Mouse (Mus musculus): Measurements from ENCODE around the gene Trpv5. TPM values are rescaled to one million over a fixed set of nuclear protein-coding genes. Genes with fewer than 3 reads are reported as not detected.

The Trpv5 gene
- total RNA-seq (2021) = under 1 TPM in 1 of 2 experiments, not detected in 1; 0.10 TPM
- long read RNA-seq, experiment 1, partial matches to known transcripts = 0 of 1 reads
- long read RNA-seq, experiment 1, other reads (novel, unspliced or antisense) = 1 of 1 reads
- long read RNA-seq, experiment 2 = 0 reads

DNA sequence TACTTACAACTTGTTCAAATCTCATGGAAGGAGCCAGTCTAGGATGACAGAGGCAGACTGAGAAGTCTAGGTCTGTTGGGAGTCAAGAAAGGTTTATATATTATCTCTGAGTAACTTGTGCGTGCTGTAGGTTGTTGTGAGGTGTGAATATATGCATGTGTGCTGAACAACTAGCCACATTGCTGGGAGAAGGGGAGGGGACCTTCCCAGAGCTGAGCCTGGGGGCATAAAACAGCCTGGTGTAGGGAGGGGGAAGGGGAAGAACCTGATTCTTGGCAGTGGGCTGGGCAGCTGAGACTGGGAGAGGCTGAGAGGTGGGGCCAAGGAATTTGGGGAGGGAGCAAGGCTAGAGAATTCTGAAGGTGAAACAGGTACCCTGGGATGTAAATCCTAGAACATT lies at the start of gene Trpv5:
Gene Trpv5 (minus strand): TSS at position 101 of the 400 bp plus-strand sequence.
- DNase-seq = no peak

- no peak for DNase-seq
Measured at GRCm38 (mm10) chr6:41727989-41728609, 47.5 kb upstream of the Trpv5 start.

DNA sequence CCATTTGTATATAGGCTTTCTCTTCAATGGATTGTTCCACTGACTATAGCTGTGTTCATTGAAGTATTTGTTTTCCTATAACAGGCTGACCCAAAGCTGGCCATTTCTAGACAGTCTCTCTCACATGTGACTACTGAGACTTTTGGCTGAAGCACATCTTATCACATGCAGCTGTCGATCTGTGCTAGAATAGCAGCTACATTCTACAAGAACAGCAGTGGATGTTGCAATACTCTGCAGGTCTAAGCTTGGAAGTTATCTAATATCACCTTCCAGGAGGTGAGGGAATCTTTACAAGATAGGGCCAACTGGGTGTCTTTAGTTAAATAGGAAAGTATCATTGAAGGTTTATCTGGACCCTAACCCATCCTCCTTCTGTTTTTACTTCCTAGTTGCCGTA lies 40.9 kb upstream of the Trpv5 start:
- no peak for DNase-seq

DNA sequence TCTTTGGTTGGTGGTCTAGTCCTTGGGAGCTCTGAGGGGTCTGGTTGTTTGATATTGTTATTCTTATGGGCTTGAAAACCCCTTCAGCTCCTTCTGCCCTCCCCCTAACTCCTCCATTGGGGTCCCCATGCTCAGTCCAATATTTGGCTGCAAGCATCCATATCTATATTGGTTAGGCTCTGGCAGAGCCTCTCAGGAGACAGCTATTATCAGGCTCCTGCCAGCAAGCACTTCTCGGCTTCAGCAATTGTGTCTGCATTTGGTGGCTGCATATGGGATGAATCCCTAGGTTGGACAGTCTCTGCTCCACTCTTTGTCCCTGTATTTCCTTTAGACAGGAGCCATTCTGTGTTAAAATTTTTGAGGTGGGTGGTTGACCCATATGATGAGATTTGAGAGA lies 29.7 kb upstream of the Trpv5 start:
- DNase-seq = no peak

- no peak for DNase-seq
Measured at GRCm38 (mm10) chr6:41706275-41706674, 25.7 kb upstream of the Trpv5 start.

GRCm38 (mm10) chr6:41704123-41704522 lies 23.6 kb upstream of the Trpv5 start, which contains the start of gene Kel:
Gene Kel, minus strand, starts transcription at chr6:41704339.
- no peak for DNase-seq

DNA sequence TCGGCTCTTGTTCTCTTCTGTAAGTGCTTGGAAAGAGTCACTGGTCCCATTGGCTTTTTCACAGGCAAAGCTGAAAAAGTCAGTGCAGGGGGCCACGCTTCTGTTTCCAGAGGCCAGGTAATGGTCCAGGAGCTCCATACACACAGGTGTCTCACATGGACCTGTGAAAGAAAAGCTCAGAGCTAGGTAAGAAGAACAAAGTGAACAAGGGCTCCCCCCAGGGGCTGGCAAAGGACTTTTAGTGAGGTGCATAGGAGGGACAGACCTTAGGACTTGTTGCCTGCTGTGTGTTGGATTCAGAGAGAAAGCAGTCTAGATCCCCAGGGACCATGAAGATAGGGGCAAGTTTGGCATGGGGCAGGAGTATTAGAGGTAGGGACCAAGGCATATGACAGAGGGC lies 22.4 kb upstream of the Trpv5 start:
- no peak for DNase-seq

DNA sequence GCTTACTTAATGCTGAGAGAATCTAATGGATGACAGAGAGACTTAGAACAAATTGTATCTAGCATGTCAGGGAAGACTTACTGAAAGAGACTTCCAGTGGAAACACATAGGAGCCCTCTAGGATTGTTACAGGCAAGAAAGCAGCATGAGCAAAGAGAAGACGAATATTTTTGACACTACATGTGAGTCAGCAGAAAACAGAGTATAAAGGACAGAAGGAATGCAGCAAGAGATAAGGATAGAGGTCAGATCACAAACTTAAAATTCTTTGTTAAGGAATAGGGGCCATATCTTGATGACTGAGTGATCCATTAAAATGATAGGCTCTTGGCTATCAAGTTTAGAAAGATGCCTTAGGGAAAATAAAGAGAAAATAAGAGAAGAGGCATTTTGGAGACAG lies 20.7 kb upstream of the Trpv5 start:
- DNase-seq = no peak

- DNase-seq = no peak
Measured at GRCm38 (mm10) chr6:41694407-41694806, 13.8 kb upstream of the Trpv5 start.

GRCm38 (mm10) chr6:41692200-41692599 lies 11.6 kb upstream of the Trpv5 start:
- no peak for DNase-seq

GRCm38 (mm10) chr6:41685596-41685995 lies 5.0 kb upstream of the Trpv5 start:
- DNase-seq = no peak

GRCm38 (mm10) chr6:41684911-41685310 lies 4.3 kb upstream of the Trpv5 start:
- no peak for DNase-seq

GRCm38 (mm10) chr6:41684131-41684530 lies 3.6 kb upstream of the Trpv5 start, which contains the start of gene Llcfc1:
Gene Llcfc1, plus strand, starts transcription at chr6:41684431.
- DNase-seq = no peak

DNA sequence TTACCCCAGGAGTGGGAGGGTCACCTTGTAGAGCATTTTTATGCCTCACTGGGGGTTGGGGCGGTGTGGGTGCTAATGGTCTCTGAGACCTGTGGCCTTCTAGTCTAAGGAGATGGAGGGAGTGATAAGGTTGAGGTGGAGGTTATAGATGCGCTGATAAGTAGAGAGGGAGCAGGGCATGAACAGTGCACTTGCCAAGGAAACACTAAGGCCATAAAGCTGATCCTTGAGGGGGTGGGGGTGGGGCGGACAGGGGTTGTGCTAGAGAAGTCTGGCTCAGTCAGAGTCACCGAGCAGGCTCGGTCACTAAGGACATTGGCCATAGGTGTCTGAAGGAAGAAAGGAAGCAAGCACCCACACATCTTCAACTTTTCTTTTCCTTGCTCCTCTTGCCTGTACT lies 1.1 kb upstream of the Trpv5 start:
- DNase-seq = no peak

DNA sequence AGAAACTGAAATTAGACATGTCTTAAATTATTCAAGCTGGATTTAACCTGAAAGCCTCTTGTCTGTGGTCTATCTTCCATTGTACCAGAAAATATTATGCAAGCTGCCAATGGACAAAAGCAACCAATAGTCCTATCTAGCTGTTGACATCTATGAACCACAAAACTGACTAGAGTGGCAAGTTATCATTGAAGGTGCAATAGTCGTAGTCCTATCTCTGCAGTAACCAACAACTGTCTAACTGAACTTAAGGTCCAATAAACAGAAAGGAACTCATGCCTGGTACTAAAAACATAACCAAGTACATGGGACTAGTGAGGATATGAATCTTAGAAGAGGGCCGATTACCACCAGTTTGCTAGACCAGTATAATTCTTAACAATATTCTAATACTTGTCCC lies 4.0 kb downstream of the Trpv5 start:
- DNase-seq = no peak

GRCm38 (mm10) chr6:41662320-41662719 lies 18.2 kb downstream of the Trpv5 start:
- DNase-seq = peak in 1 of 2 experiments; percentile 2

DNA sequence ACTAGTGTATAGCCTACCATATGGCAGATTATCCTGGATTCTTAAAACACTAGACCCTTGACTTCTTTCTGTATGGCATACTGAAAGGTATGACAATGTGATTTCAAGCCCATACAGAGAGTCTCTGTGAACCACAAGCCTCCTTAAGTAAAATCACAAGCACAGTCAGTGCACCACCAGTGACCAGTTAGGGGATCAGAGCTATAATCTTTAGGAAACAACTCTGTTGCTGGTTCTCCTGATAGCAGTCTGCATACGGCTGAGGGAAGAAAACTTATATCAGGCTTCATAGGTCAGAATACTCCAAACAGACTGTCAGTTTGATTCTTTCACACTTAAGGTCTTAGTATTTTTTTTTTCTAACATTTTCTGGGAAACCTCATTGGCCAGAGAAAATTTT lies 22.1 kb downstream of the Trpv5 start:
- DNase-seq = no peak

- no peak for DNase-seq
Measured at GRCm38 (mm10) chr6:41654648-41655047, 25.9 kb downstream of the Trpv5 start.

GRCm38 (mm10) chr6:41653173-41653572 lies 27.4 kb downstream of the Trpv5 start:
- DNase-seq = no peak

DNA sequence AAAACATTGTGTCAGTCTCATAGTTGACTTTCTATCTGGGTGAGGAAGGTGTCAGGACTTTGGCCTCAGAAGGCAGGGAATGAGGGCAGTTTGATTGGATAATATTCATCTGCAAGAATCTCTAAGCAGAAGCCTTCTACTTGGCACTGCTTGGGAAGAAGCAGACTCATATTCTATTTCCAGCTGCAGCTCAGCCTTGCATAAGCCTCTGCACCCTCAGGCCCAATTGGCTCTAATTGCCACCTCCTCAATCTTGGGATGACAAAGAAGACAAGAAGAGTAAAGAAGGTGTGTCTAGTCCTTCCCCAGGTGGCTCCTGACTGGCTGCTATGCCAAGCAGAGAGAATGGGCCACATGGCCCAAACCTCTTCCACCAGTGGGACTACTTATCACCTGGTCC lies 33.9 kb downstream of the Trpv5 start:
- no peak for DNase-seq

DNA sequence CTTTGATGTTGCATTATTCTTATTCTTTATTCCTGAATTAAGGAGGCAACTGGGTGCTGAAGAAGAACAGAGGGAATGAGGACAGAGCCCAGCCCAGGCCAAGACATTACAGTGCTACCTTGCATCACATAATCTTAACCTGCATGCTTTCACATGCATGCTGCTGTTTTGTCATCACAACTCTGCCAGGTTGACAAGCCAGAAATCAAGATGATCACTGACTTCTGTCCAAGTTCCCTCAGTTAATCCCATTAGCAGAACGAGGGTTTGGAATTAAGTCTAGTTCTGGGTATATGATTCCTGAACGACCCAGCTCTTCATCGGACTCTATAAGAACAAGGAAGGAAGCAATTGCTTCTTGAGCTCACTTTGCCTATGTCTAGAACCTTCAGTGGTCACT lies 34.3 kb downstream of the Trpv5 start:
- DNase-seq = no peak

DNA sequence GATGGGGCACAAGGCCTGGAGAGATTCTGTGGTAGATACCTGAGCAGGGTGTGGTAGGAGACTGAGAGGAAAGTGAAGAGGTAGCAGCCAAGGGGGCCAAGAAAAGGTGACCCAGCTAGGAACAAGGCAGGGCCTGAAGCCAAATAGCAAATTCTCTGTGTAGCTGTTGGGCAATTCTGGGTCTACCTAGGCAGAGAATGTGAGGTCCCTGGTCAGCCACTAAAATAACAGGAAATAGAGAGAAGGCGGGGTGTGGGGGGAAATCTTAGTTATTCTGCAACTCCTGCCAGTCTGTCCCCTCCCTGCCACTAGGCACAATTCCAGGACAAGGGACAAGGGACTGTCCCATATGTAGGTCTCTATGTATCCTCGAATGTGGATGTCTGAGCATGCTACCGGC lies 37.3 kb downstream of the Trpv5 start:
- no peak for DNase-seq

GRCm38 (mm10) chr6:41642765-41643164 lies 37.8 kb downstream of the Trpv5 start:
- DNase-seq = no peak

DNA sequence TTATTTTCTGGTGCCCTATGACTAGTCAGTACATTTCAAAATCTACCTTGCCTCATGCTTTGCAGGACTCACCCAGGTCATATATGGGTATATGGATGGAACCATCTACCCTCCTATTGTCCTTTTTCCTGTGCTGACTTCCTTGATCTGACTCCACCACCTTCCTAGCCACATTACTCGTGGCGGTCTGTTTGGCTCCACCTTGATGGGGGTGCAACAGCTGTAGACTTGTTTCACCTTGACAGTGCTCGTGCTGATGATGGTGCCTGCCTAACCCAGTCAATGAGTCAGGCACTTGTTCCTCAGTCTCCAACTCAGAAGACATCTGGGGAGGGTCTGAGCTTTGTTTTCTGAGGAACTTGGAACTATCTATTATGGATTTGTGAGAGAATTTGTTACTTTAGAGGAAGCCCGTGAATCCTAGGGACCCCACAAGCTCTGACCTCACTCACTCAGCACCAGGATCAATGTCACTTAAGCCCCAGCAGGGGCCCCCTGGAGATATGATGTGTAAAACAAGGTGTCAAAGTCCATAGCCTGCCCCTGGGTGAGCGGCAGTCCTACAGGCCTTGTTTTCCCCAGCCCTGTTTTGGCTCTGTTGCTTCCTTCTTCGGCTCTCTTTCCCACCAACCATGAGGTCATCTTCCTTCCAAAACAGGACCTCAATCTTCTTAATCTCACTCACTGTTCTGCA lies 39.2 kb downstream of the Trpv5 start:
- DNase-seq = no peak
